Mouse (Mus musculus) hematopoietic stem cell, adult 5-6 weeks (primary cell): Measurements from ENCODE around the gene Snai3. TPM values are rescaled to one million over a fixed set of nuclear protein-coding genes. Genes with fewer than 3 reads are reported as not detected.
A peak's percentile ranks its signal among the peaks of the same experiment; 100 is the strongest.

Experiments used
- ATAC-seq, 2 experiments: fragments of 125-278 bp in 1 of 2; replicated peaks in 1 of 2; 2 replicates each; pipeline ENCODE4 v1.8.0; 2016 to 2017; ENCODE audit warnings: inconsistent platforms in 2 of 2, mild to moderate bottlenecking in 2 of 2, moderate number of reproducible peaks in 2 of 2, low read depth in 1 of 2, moderate TSS enrichment in 1 of 2; ENCODE audit not compliant: low FRiP score in 2 of 2, poor library complexity in 2 of 2, severe bottlenecking in 2 of 2, insufficient read depth in 1 of 2, low TSS enrichment in 1 of 2
- total RNA-seq: library from RNA; stranded (forward); fragments of 172-1452, 232-1000 nt; gene quantifications from 2 replicates; pipeline ENCODE4 v1.2.3, GENCODE M21; 2017

Snai3 gene
- total RNA-seq, 1 experiment from 2014 or later, result not detected

DNA sequence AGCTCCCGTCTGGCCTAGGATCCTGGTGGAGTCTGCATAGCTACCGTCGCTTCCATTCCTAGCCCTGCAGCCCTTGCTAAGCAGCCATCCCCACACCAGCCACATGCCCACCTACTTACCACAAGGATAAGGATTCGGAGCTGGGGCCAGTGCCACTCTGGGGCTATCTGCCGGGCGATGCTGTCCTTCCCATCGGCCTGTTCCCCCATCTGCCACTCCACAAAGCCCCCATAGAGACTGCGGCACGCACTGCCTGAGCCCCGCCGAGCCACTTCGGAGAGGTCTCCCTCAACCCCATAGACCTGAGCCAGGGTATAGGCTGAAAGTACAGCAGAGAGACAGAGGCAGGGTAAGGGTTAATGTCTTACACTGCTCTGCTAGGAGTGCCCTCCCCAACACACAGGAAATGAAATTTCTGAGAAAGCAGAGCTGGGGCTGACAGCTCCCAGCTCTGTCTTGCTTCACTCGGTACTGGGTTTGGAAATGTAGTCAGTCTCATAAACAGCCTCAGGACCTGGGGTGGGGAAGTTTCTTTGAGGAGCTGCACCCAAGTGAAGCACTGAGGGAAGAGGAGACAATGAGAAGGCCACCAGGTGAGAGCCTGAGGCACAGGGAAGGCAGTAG is 22.7 kb downstream of the Snai3 start:
- peak; percentile 25 to 42; a peak in 2 of 4 replicates for ATAC-seq

DNA sequence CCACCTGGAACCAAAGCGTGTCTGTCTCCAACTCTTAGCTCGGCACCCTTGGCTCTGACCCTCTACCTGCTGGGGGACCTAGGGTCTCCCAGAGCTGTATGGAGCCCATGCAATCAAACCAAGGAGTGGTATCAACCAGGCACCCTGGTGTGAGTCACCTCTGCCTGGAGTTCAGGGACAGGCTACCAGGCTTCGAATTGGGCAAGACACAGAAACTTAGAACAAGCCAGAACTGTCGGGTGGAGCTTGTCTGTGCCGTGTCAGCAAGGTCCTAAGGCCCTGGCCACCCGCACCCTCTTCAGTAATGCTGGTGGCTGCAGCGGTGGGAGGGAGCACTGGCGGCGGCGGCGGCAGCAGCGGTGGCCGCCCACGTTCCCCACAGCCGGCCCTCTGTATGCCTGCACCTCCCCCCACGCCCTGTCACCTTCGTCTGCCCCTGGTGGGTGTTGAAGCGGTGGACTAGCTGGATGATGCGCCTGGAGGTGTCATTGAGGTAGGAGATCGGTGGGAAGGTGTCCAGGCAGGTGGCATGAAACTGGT is 23.9 kb downstream of the Snai3 start:
- ATAC-seq, result no peak

DNA sequence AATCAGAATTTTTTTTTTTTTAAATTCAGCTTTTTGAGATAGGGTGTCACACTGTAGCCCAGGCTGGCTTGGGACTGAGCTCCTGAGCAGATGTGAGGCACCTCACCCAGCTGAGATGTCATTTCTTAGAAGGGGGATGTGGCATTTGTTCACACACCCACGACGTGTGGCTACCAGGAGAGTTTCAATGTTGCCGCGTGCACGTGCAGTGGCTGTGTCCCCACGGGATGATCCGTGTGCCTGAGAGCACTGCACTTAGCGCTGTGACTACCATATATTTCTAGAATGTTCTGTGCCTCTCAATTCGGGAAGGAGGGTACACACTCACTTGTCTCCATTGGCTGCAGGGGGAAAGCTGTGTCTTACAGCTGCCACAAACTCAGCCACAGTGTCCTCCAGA is 24.4 kb downstream of the Snai3 start:
- ATAC-seq, result no peak

DNA sequence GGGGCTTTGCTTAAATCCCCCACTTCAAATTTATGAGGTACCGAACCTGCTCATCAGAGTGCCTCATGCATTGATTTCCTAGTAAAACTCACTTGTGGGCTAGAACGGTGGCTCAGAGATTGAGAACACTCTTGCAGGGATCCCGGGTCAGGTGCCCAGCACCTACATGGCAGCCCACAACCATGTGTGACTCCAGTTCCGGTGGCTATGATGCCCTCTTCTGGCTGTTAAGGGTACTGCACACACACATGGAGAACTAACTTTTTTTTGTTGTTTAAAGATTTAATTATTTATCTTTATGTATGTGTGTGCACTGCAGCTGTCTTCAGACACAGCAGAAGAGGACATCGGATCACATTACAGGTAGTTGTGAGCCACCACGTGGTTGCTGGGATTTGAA is 25.2 kb downstream of the Snai3 start:
- no peak for ATAC-seq

DNA sequence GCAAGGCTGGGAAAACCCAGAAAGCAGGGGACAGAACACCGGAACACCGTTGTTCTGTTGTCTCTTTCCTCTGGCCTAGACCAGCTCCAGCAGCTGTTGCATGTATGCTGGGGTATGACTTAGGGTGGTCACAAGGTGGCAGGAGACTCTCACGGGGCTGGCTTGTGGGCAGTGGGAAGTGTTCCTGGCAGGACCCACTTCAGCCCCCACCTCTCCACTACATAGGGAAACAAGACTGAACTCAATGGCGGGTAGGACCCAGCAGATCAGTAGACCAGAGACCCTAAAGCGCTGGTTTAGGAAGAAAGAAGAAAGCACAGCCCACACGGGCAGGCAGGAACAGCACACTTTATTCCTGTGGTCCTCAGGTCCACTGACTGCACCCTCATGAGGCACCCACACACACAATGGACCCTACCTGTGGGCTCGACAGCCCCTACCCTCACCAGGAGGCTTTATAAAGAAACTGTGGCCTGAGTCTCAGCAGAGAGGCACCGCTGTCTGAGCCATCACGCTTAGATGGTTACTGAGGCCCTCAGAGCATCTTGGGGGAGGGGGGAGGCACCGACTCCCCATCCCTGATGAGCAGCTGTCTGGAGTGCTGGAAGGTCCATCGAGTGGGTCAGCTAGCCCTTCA is 27.1 kb downstream of the Snai3 start:
- ATAC-seq, result peak; percentile 13 to 27; a peak in 2 of 4 replicates

DNA sequence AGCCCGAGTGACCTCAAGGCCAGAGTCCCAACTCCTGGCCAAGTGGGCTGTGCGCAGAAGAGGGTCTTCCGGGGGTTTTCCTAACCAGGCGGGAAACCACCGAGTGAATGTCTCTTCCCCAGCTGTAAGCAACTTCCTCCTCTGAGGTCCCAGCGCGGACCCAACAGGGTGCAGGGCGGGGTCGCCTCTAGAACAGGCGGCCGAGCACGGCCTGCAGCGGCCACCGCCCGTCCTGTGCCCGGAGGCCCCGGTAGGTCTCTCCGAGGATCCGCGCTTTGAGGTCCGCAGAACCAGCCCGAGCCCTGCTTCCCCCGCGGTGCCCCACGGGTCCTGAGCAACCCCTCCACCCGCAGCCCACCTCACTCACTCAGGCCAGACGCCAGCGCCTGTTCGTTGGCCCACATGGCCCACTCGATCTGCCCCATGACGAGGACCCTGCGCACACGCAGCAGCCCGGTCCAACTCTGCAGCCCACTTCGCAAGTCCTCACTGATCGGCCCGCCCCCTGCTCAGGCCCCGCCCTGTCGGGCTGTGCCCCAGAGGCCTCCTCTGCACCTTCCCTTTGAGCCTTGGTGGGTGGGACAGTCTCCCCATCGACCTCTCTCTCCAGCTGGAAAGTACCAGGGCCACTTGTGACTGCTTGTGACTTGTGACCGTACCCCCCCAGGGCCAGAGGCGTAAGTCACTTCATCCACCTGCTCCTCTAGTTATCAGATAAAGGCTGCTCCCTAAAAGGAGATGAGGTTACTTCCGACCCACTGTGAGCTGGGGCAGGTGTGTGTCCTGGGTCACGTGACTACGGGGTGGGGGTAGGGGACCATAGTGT is 27.9 kb downstream of the Snai3 start, which contains the start of gene Cyba:
Gene Cyba, minus strand, starts transcription at position 488 of the 826 bp plus-strand sequence.
- ATAC-seq, result peak; percentile 64 to 71

DNA sequence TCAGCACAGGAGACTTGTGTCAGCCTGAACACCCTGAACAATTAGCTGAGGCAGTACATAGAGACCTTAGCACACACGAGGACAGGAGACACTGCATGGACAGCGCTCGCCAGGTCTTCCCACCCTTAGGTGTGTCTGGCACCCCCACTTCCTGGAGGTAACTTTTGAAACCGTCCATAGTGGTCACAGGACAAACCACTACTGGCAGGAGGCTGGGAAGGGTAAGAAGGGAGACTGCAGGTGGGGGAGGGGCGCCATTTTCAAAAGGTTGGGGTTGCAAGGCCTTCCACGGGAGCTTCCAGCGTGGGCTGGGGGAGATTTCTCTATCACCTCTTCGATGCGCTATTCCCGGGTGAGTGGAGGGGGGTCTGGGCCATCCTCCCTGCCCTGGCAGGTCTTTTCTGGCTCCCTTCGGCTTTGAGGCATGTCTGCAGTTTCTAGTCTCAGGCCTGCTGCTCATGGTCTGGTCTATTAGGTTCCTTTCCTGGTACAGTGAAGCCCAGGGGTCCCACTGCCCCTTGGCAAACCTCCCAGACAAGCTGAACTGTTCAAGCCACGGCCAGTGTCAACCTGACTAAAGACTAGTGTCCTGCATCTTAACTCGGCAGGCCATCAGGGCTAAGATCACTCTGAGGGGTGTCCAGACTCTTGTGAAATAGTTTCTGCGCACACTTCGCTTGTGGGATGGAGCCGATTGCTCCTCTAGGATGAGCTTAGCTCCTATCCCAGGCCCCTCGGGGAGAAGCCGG is 28.7 kb downstream of the Snai3 start:
- no peak for ATAC-seq

DNA sequence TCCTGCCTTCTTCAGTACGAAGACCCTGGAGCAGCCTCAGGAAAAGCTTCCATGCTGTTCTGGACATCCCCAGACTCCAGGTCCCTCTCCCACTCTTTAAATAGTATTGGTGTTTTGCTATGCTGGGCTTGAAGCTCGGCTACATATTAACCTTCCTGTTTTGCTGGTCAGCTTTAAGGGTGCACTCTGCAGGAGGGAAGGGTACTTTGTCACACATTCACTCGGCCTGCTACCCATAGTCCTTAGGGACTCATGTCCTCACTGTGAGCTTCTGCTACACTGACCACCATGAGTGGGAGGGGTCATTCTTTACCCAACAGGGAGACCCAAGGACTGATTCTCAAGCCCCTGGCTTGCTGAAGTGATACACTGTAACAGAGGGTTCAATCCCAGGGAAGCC is 29.9 kb downstream of the Snai3 start:
- no peak for ATAC-seq

DNA sequence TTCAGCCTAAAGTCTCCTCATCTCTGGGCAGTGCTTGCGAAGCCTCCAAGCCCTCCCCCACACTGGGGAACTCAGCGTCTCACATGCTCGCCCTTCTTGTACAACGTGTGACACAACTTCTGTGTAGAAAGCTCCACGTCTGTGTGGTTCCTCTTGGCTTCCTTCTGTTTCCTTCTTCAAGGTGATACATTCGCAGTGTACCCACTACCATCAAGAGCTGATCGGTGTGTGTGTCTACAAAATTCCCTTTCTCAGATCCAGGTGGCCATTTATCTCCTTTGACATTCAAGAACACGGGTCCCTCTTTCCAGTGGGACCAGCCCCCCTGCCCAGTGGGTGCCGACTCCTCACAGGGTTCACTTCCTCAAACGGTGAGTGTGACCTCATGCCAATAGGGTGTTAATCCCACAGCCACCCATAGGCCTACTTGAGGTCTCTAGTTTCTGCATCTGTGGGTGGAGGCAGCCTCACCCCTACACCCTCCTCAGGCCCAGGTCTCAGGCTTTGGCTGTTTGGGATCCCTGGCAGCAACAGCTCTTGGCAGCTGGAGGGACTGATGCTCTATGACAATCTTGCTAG is 30.4 kb downstream of the Snai3 start:
- ATAC-seq, result peak; percentile 68 to 73

DNA sequence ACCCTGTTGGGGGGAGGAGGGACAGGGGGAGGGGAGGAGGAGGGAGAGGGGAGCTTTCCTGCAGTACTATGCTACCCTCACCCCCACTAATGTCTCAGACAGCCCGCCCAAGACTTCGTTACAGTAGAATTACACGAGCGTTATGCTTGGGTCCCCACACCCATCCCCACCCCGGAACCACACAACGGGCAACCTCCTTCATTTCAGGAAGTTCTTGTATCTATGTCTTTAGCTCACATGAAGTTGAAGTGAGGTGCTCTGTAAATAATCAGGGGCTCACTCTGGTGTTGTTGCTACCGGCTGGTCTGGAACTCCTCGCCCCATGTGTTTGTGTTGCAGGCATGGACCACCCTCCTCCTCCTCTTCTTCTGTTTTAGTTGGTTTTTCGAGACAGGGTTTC is 32.4 kb downstream of the Snai3 start:
- ATAC-seq, result no peak

DNA sequence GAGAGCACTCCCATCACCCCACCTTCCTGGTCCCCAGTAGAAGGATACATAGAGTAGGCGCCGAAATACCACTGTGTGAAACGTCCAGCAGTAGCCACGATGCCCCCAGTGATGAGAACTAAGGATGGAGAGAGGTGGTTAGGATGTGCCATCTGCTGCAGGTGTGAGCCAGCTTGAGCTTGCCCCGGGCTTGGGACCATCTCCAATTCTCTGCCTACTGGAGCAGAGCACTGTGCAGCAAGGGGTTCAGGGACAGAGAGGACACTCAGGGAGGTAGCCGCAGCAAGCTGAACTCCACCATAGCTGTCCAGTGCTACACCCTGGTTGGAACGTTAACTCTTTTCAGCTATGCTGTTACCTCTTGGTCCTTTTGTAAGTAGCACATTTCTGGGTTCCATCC is 32.9 kb downstream of the Snai3 start:
- no peak for ATAC-seq

DNA sequence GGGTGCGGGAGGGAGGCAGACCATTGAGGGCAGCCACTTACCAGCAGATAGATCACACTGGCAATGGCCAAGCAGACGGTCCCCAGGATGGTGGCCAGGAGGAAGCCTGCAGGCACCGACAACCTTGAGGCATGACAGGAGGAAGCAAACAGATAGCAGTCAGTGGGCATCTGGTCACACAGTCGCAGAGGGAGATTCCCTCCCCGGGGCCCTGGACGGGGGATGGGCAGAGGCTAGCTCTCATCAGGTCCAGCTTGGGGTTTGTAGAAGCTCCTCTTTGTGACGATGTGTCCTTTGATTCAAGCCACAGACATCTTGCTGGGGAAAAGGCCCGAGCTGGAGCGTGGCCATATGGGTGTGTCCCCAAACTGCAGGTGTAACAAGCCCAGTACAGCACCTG is 34.4 kb downstream of the Snai3 start:
- ATAC-seq, result no peak

DNA sequence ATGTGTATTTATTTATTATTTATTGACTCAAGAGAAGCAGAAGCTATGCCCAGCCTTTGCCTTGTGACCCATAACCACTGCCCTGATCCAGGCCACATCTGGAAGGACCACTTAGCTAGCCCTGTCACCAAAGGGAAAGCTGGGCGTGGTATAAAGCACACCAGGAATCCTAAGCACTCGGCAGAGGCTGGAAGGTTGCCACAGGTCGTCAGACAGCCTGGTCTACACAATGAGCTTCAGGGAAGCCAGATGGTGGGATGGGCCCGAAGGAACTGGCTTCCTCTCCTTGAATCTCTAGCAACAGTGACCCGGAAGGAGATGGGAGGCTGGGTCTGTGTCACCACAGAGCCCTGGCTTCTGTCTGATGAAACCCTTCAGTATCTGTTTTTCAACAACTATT is 36.9 kb downstream of the Snai3 start:
- no peak for ATAC-seq

DNA sequence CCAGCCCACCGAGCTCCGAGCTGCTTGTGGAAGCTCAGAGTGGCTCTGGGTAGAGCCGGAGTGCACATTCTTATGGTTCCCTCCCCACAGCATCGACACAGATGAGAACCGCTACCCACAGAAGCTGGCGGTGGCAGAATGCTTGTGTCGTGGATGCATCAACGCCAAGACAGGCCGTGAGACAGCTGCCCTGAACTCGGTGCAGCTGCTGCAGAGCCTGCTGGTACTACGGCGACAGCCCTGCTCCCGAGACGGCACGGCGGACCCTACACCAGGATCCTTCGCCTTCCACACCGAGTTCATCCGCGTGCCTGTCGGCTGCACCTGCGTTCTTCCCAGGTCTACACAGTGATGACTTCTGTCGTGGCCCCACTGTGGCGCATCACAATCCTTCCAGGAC is 37.3 kb downstream of the Snai3 start:
- no peak for ATAC-seq

DNA sequence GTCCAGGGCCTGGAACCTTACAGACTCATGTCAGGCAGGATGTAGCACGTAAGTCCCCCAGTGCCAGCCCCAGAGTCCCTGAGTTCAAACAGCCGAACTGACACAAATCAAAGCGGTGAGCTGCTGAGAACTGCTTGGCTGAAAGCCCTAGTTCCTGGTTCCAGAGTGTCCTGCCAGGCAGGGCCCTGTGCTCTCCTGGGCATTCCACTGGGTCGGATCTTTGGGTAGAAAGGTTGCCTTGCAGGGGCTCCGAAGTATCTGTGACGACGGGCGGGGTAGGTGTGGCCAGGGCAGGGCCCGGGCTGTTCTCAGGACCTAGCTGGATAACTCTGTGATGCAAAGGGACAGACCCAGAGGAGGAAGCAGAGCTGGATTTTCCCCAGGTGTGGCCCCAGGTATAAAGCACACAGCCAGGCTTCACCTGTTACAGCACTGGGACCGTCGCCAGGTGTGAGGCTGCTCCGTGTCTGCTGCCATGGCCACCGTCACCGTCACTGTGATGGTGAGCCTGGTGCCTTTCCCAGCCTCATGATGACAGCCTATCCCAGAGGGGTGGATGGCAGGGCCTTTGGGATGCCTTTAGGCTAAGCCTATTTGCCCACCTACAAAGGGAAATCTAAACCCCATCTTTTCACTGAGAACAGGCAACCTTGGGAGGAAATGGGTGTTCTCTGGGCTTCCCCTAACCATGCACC is 39.0 kb downstream of the Snai3 start, which contains the start of gene Il17c:
Gene Il17c, plus strand, starts transcription at position 645 of the 695 bp plus-strand sequence.
- ATAC-seq, result no peak

DNA sequence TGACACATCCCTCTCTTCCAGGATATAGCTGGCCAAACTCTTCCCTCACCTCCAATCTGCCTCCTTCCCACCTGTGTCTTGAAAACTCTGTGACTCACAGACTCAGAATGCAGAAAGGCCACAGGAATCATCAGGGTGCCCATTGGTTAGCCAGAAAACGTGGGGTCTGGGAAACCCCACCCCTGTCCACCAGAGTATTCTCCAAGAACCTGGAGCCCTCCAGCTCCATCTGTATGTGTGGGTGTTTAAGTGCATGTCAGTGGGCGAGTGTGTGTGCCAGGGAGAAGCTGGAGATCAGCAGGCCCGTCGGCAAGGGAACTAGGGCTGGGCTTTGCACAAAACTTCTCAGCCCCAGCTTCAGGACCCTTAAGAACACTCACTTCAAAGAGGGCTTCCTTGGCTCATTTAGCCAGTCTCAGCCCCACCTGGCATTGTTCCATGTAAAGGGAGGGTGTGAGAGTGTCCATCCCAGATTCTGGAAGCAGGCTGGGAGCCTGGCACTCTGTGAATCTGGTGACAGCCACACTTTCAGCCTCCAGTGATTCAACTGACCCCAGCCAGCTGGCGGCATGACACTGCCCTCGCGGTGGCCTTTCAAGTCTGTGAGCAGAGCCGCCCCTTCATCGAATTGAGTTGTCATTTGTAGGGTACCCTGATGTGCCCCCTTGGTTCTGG is 40.5 kb downstream of the Snai3 start:
- ATAC-seq, result no peak
